18 mouse cellular contexts compared by ENCODE assay signal in the genomic region with DNA sequence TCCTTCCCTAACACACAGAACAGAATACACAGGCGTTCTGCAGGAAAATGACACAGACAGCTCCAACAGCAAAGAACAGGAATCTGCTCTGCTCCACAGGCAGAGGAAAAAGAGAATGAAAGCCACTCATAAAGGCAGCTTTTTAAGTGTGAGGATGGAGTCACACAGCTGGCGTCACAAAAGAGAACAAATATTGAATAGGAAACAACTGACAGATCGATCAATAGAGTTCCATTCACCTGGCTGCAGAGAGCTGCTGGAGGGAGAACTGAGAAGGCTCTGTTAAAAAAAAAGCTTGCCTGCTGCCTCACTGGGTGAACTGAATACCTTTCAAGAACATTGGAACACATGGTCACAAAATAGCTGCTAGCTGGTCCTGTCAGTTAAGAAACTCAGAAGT. TPM values are rescaled to one million over a fixed set of nuclear protein-coding genes. Genes with fewer than 3 reads are reported as not detected.
A peak's percentile ranks its signal among the peaks of the same experiment; 100 is the strongest.
DNase-seq lines count a peak whose midpoint lies in the region; ATAC-seq and TF ChIP-seq lines count a peak whose summit lies in the region.
"Had no signal": no experiment of that assay in that cellular context is flagged by ENCODE, and none has a peak within 500 bp of the region (broad histone marks: within the 10 kb centered on the region; RNA-seq: fewer than 3 reads in every experiment).

No protein-coding gene starts in this region.

- no peak overlapping the region for H3K4me2 ChIP-seq in hindbrain, embryonic 15.5 days
- no peak overlapping the region for H3K4me2 ChIP-seq in hindbrain, embryonic 12.5 days (replicated peaks)
- peak overlapping the region; percentile 76 for H3K4me2 ChIP-seq in CH12.LX (ENCODE audit: insufficient read depth, low read depth, poor library complexity, severe bottlenecking)
- peak overlapping the region; percentile 29; the same call in 1 of the 2 replicates for H3K4me2 ChIP-seq in liver, embryonic 15.5 days
- H3K4me2 ChIP-seq: limb, embryonic 12.5 days; neural tube, embryonic 12.5 days had no signal

- peaks cover 7% of the 10 kb centered on the region; the same call in 1 of the 2 replicates for H3K4me1 ChIP-seq in hindbrain, embryonic 15.5 days (replicated peaks)
- peaks cover 12% of the 10 kb centered on the region for H3K4me1 ChIP-seq in hindbrain, embryonic 12.5 days
- peaks cover 3 to 40% of the 10 kb centered on the region in 2 experiments; a peak in 2 of 4 replicates for H3K4me1 ChIP-seq in CH12.LX (ENCODE audit: control insufficient read depth in 1 of 2, insufficient read depth in 2 of 2)
- peaks cover 12% of the 10 kb centered on the region; the same call in 1 of the 2 replicates for H3K4me1 ChIP-seq in liver, embryonic 15.5 days (replicated peaks)

- no peak for TF ChIP-seq EP300 in CH12.LX (IDR thresholded peaks at IDR 0.05; ENCODE audit: low read length)

- H3K9me3 ChIP-seq in hindbrain, embryonic 15.5 days, result no peaks in the 10 kb centered on the region
- H3K9me3 ChIP-seq in hindbrain, embryonic 12.5 days (replicated peaks), result no peaks in the 10 kb centered on the region
- H3K9me3 ChIP-seq in CH12.LX (replicated peaks; ENCODE audit: low read length), result no peaks in the 10 kb centered on the region
- H3K9me3 ChIP-seq in liver, embryonic 15.5 days (replicated peaks), result no peaks in the 10 kb centered on the region
- H3K9me3 ChIP-seq: heart, embryonic 10.5 days; limb, embryonic 12.5 days; neural tube, embryonic 12.5 days had no signal

- H3K27ac ChIP-seq in hindbrain, embryonic 15.5 days (replicated peaks), result no peak overlapping the region; the same call in 1 of the 2 replicates
- H3K27ac ChIP-seq in hindbrain, embryonic 12.5 days, result no peak overlapping the region
- H3K27ac ChIP-seq in CH12.LX (ENCODE audit: insufficient read depth, low read depth), result no peak overlapping the region
- no peak overlapping the region for H3K27ac ChIP-seq in liver, embryonic 15.5 days (replicated peaks)
- H3K27ac ChIP-seq: heart, embryonic 10.5 days; limb, embryonic 12.5 days; neural tube, embryonic 12.5 days; stomach, postnatal 0 days had no signal

- DNase-seq in A20 (ENCODE audit: low read depth, low spot score), result peak; percentile 33
- no peak for DNase-seq in CH12.LX (ENCODE audit: extremely low read depth)
- DNase-seq in embryo, embryonic 10 days (ENCODE audit: low spot score), result no peak
- DNase-seq in adrenal gland, adult 18-20 months (ENCODE audit: low spot score in 2 of 2), result no peak
- DNase-seq: adrenal gland, postnatal 10 days; cerebellum, adult 11 months; cerebellum, postnatal 10 days; lung, adult 2 months; right cerebral cortex, postnatal 4 days had no signal

- no peak for TF ChIP-seq RAD21 in CH12.LX (IDR thresholded peaks at IDR 0.05; ENCODE audit: low read depth, low read length)

- no peak for TF ChIP-seq CTCF in CH12.LX (conservative IDR thresholded peaks at IDR 0.05 in 1 of 2, IDR thresholded peaks at IDR 0.05 in 1 of 2; ENCODE audit: low read depth in 2 of 2, low read length in 2 of 2)

- H3K27me3 ChIP-seq in hindbrain, embryonic 15.5 days, result no peaks in the 10 kb centered on the region
- no peaks in the 10 kb centered on the region for H3K27me3 ChIP-seq in hindbrain, embryonic 12.5 days
- no peaks in the 10 kb centered on the region for H3K27me3 ChIP-seq in CH12.LX (replicated peaks)
- no peaks in the 10 kb centered on the region for H3K27me3 ChIP-seq in liver, embryonic 15.5 days
- H3K27me3 ChIP-seq: limb, embryonic 12.5 days; neural tube, embryonic 12.5 days; Patski had no signal

- ATAC-seq in hindbrain, embryonic 15.5 days (ENCODE audit: low FRiP score, low read depth), result no peak
- ATAC-seq in hindbrain, embryonic 12.5 days (ENCODE audit: low FRiP score), result no peak
- ATAC-seq in liver, embryonic 15.5 days (ENCODE audit: insufficient read depth), result no peak
- ATAC-seq: Patski had no signal

- H3K79me2 ChIP-seq in CH12.LX (replicated peaks; ENCODE audit: control insufficient read depth, extremely low read depth, insufficient read depth, poor library complexity, severe bottlenecking), result no peaks in the 10 kb centered on the region

- TF ChIP-seq POLR2A in CH12.LX (IDR thresholded peaks at IDR 0.05; ENCODE audit: low read depth, low read length), result no peak

- in situ Hi-C loops in CH12.LX (cut with MboI; ENCODE audit: low pct_ligation_motif_present, low pct_unique_long_range_greater_than_20kb, low sequenced_read_pairs), result no loop called here

- H3K9ac ChIP-seq in hindbrain, embryonic 15.5 days, result 0 out of 2 replicates have a peak overlapping the region, but pooled peaks have one; percentile 22
- no peak overlapping the region for H3K9ac ChIP-seq in hindbrain, embryonic 12.5 days
- H3K9ac ChIP-seq in CH12.LX (ENCODE audit: insufficient read depth, low read depth), result 0 out of 2 replicates have a peak overlapping the region, but pooled peaks have one; percentile 27
- H3K9ac ChIP-seq in liver, embryonic 15.5 days, result no peak overlapping the region
- H3K9ac ChIP-seq: limb, embryonic 12.5 days; neural tube, embryonic 12.5 days had no signal

- dilution Hi-C loops in CH12.LX (cut with MboI; ENCODE audit: extremely low pct_ligation_motif_present, extremely low pct_unique_long_range_greater_than_20kb, low sequenced_read_pairs), result no loop called here

- no peaks in the 10 kb centered on the region for H3K36me3 ChIP-seq in hindbrain, embryonic 15.5 days
- H3K36me3 ChIP-seq in hindbrain, embryonic 12.5 days, result peaks cover 4% of the 10 kb centered on the region; the same call in 1 of the 2 replicates
- H3K36me3 ChIP-seq in CH12.LX (replicated peaks in 1 of 2; ENCODE audit: control insufficient read depth in 1 of 2, insufficient read depth in 1 of 2, low read length in 1 of 2), result no peaks in the 10 kb centered on the region
- no peaks in the 10 kb centered on the region for H3K36me3 ChIP-seq in liver, embryonic 15.5 days (replicated peaks)
- H3K36me3 ChIP-seq: heart, embryonic 10.5 days; limb, embryonic 12.5 days; neural tube, embryonic 12.5 days had no signal

- 28% methylated on average over 3 of the region's 3 CpGs for WGBS in hindbrain, embryonic 15.5 days
- 29% methylated on average over 3 of the region's 3 CpGs for WGBS in hindbrain, embryonic 12.5 days
- 52% methylated on average over 3 of the region's 3 CpGs for WGBS in liver, embryonic 15.5 days (ENCODE audit: insufficient replicate concordance)

- H3K4me3 ChIP-seq in hindbrain, embryonic 15.5 days, result no peak overlapping the region
- H3K4me3 ChIP-seq in hindbrain, embryonic 12.5 days, result no peak overlapping the region
- H3K4me3 ChIP-seq in CH12.LX (replicated peaks in 1 of 3; ENCODE audit: low read depth in 2 of 3, low read length in 2 of 3, poor library complexity in 1 of 3), result peak overlapping the region in 1 of 3 experiments; percentile 48
- no peak overlapping the region for H3K4me3 ChIP-seq in liver, embryonic 15.5 days (replicated peaks)
- H3K4me3 ChIP-seq: heart, embryonic 10.5 days; limb, embryonic 12.5 days; neural tube, embryonic 12.5 days had no signal

TF ChIP-seq in CH12.LX, 34 proteins besides CTCF, POLR2A, EP300 and RAD21:
- TF ChIP-seq SIN3A (IDR thresholded peaks at IDR 0.05; ENCODE audit: low read length), result 0 out of 2 replicates have a peak, but pooled peaks have one; percentile 22
- TF ChIP-seq ELF1 (IDR thresholded peaks at IDR 0.05; ENCODE audit: low read depth, low read length), result no peak
TF ChIP-seq in CH12.LX: peak in this region for 1.

RNA-seq across cellular contexts. Expression of a gene that starts 28.3 kb away (rescaled TPM):
- 12.8 and 15.1 TPM in 2 replicates for polyA plus RNA-seq in hindbrain, embryonic 15.5 days (2015; fragmentation: Nextera tagmentation; extraction: Ambion mirVana)
- polyA plus RNA-seq in hindbrain, embryonic 12.5 days (2016; fragmentation: Nextera tagmentation; extraction: Ambion mirVana), result 3.0 and 3.7 TPM in 2 replicates
- total RNA-seq in CH12.LX (2012; rRNA removed) (not detected in 2 replicates), CH12.LX (2014; rRNA removed) (not detected in 2 replicates)
- polyA plus RNA-seq in CH12.LX (2012; ENCODE audit: insufficient read length, low read depth), result not detected in 2 replicates
- polyA plus RNA-seq in liver, embryonic 15.5 days (2015; fragmentation: Nextera tagmentation; extraction: Ambion mirVana), result 2.4 and 2.5 TPM in 2 replicates
- total RNA-seq in adrenal gland, adult 18-20 months (2021), result under 1 TPM in 1 of 2 experiments, not detected in 1; 0.13 TPM
- total RNA-seq: monocyte, adult 5-6 weeks had no signal

Comparison
In these comparisons a context has a peak if more than half of its experiments do, and no peak if none do; other contexts are left out.
1. H3K9ac ChIP-seq: peak in hindbrain, embryonic 15.5 days (single experiment) and CH12.LX (single experiment); none in hindbrain, embryonic 12.5 days (single experiment) and liver, embryonic 15.5 days (single experiment).
2. H3K4me2 ChIP-seq: peak in CH12.LX (single experiment) and liver, embryonic 15.5 days (single experiment); none in hindbrain, embryonic 15.5 days (single experiment) and hindbrain, embryonic 12.5 days (single experiment).